Mouse (Mus musculus) kidney, adult 2 months (tissue): ENCODE results near the gene Sec24c. TPM values are rescaled to one million over a fixed set of nuclear protein-coding genes. Genes with fewer than 3 reads are reported as not detected.

Experiments
- DNase-seq: peaks from one replicate; pipeline ENCODE4 v3.0.0; 2021
- H3K27ac ChIP-seq: fragments of 200-500 bp; 2 replicates; pipeline ENCODE4 v1.5.1; 2012; ENCODE audit warnings: low read depth, low read length, control low read depth, inconsistent platforms; ENCODE audit not compliant: insufficient read depth
- H3K27me3 ChIP-seq: fragments of 200-500 bp; replicated peaks from 2 replicates; pipeline ENCODE4 v1.6.1; 2012; ENCODE audit warnings: mild to moderate bottlenecking, moderate library complexity, low read length, inconsistent platforms; ENCODE audit not compliant: control insufficient read depth, insufficient read depth
- H3K36me3 ChIP-seq: fragments of 200-500 bp; 2 replicates; pipeline ENCODE4 v1.6.1; 2012; ENCODE audit warnings: mild to moderate bottlenecking, moderate library complexity, low read length, inconsistent platforms; ENCODE audit not compliant: control insufficient read depth, insufficient read depth
- H3K4me1 ChIP-seq: fragments of 200-500 bp; 2 replicates; pipeline ENCODE4 v1.6.1; 2011; ENCODE audit warnings: low read length; ENCODE audit not compliant: control insufficient read depth, insufficient read depth
- H3K4me3 ChIP-seq: fragments of 200-500 bp; 2 replicates; pipeline ENCODE4 v1.5.1; 2011; ENCODE audit warnings: mild to moderate bottlenecking, low read depth, low read length, control low read depth; ENCODE audit not compliant: insufficient read depth
- CTCF ChIP-seq: fragments of 200-500 bp; conservative IDR thresholded peaks from 2 replicates; pipeline ENCODE4 v1.5.1; 2011; ENCODE audit warnings: low read depth, mild to moderate bottlenecking, control low read depth, low read length, moderate library complexity, mixed read lengths; ENCODE audit not compliant: insufficient read depth, insufficient read length
- POLR2A ChIP-seq: fragments of 200-500 bp; IDR thresholded peaks from one replicate; pipeline ENCODE4 v1.6.1; 2011; ENCODE audit warnings: low read depth, low read length, control low read depth
- WGBS: fragments of 180-500 bp; shearing (Covaris S2); methylation state at CpG from one replicate; pipeline ENCODE4 v1.1.7; 2018; 5-methylcytosine and 5-hydroxymethylcytosine counted together
- polyA plus RNA-seq: library from polyadenylated mRNA; depleted of rRNA; stranded (reverse); fragments of >200 nt; gene quantifications from 2 replicates; pipeline ENCODE4 v1.2.3, GENCODE M21; 2012; rRNA removed

The Sec24c gene
- polyA plus RNA-seq, 1 experiment: 133 TPM

GRCm38 (mm10) chr14:20735052-20735451, 60.9 kb downstream of the Sec24c start:
- no peak for DNase-seq
- no peak for TF ChIP-seq CTCF
- no peak for TF ChIP-seq POLR2A
- Histone ChIP-seq H3K27me3 (no peaks in the 10 kb centered on the region), H3K4me1 (peaks cover 3% of the 10 kb centered on the region; the same call in 1 of the 2 replicates), H3K36me3 (0 out of 2 replicates have a peak, but pooled peaks cover 2% of the 10 kb centered on the region), H3K27ac (no peak overlapping the region), H3K4me3 (no peak overlapping the region)
- 45% methylated on average over 2 of the region's 2 CpGs for WGBS

DNA sequence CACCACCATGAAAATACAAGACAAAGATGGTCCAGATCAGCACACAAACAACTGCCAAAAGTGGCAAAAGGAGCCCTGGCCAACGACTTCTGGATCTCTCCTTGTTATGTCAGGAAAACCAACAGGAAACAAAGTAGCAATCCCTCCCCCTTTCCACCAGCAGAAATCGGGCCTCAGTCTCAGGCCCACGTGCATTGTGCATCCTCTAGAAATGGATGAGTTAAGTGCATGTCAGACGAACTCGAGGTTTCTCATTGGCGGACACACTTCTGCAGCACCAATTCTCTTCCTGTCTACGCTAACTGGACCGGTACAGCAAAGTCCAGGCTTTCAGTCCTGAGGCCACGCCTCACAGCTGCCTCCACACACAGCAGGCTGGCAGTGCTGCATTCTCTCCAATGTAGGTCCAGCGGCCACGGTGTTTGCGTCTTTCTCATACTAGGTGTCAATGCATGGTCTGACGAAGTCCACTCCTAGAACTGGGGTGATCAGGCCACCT, 61.8 kb downstream of the Sec24c start:
- DNase-seq: no peak
- 74% methylated on average over 13 of the region's 13 CpGs for WGBS
- no peak overlapping the region for H3K27ac ChIP-seq

DNA sequence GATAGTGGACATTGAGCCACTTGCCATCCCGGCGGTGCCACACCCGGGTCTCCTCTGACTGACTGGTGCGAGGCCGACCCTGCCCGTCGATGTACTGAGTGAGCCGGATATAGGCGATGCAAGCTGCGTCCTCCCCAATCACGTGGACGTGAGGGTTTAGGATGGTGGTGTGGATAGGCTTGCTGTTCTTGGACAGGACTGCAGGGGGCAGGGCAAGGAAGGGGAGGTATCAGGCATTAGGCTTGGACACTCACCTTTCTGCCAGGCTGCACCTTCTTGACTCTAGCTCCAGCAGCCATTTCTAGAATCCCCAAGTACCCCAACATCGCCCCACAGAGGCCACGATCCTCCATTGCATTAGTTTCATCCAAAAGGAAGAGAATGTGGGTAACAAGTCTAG, 63.2 kb downstream of the Sec24c start:
- Histone ChIP-seq H3K4me1 (peaks cover 3% of the 10 kb centered on the region; the same call in 1 of the 2 replicates), H3K27ac (no peak overlapping the region), H3K4me3 (no peak overlapping the region), H3K36me3 (0 out of 2 replicates have a peak, but pooled peaks cover 2% of the 10 kb centered on the region), H3K27me3 (no peaks in the 10 kb centered on the region)
- TF ChIP-seq CTCF: peak; percentile 89
- no peak for TF ChIP-seq POLR2A
- WGBS: 21% methylated on average over 14 of the region's 14 CpGs
- DNase-seq: peak; percentile 75

More for the DNA sequence above, 61.8 kb downstream of the Sec24c start:
- no peak for TF ChIP-seq CTCF
- TF ChIP-seq POLR2A: no peak
- 0 out of 2 replicates have a peak, but pooled peaks cover 2% of the 10 kb centered on the region for H3K36me3 ChIP-seq
- peaks cover 3% of the 10 kb centered on the region; the same call in 1 of the 2 replicates for H3K4me1 ChIP-seq
- no peaks in the 10 kb centered on the region for H3K27me3 ChIP-seq
- no peak overlapping the region for H3K4me3 ChIP-seq

- TF ChIP-seq CTCF (no peak), POLR2A (no peak)
- 88% methylated on average over 8 of the region's 8 CpGs for WGBS
- H3K27ac ChIP-seq: no peak overlapping the region
- H3K4me1 ChIP-seq: no peaks in the 10 kb centered on the region
- peaks cover 2% of the 10 kb centered on the region; the same call in 1 of the 2 replicates for H3K36me3 ChIP-seq
- no peaks in the 10 kb centered on the region for H3K27me3 ChIP-seq
- DNase-seq: no peak
- H3K4me3 ChIP-seq: no peak overlapping the region
These were observed 64.4 kb downstream of the Sec24c start for GRCm38 (mm10) chr14:20738511-20738910.

- peaks cover 6% of the 10 kb centered on the region for H3K36me3 ChIP-seq
- DNase-seq: peak; percentile 31
- WGBS: 56% methylated on average over 9 of the region's 9 CpGs
These were observed 67.2 kb downstream of the Sec24c start for GRCm38 (mm10) chr14:20741301-20741700.

GRCm38 (mm10) chr14:20743614-20744013, 69.5 kb downstream of the Sec24c start:
- H3K36me3 ChIP-seq: peaks cover 6% of the 10 kb centered on the region

More at GRCm38 (mm10) chr14:20741301-20741700, 67.2 kb downstream of the Sec24c start:
- Histone ChIP-seq H3K4me1 (no peaks in the 10 kb centered on the region), H3K27me3 (no peaks in the 10 kb centered on the region), H3K27ac (no peak overlapping the region), H3K4me3 (no peak overlapping the region)
- no peak for TF ChIP-seq POLR2A
- no peak for TF ChIP-seq CTCF

More at GRCm38 (mm10) chr14:20743614-20744013, 69.5 kb downstream of the Sec24c start:
- H3K4me1 ChIP-seq: no peaks in the 10 kb centered on the region
- H3K27ac ChIP-seq: no peak overlapping the region
- DNase-seq: peak; percentile 54
- 53% methylated on average over 3 of the region's 3 CpGs for WGBS
- no peak overlapping the region for H3K4me3 ChIP-seq
- TF ChIP-seq POLR2A (no peak), CTCF (0 out of 2 replicates have a peak, but pooled peaks have one; percentile 12)
- no peaks in the 10 kb centered on the region for H3K27me3 ChIP-seq

Other genes starting within 250 kb of the Sec24c start
- gene Cfap70, start 222.1 kb upstream of the Sec24c start, polyA plus RNA-seq: 0.77 and 1.0 TPM in 2 replicates
- gene Anxa7, start 194.2 kb upstream of the Sec24c start, polyA plus RNA-seq: 84.0 and 92.2 TPM in 2 replicates
- gene Mss51, start 177.4 kb upstream of the Sec24c start, polyA plus RNA-seq: 0.19 and 0.45 TPM in 2 replicates
- 9.7 and 13.7 TPM in 2 replicates for gene Ppp3cb, start 127.7 kb upstream of the Sec24c start, polyA plus RNA-seq
- gene Usp54, start 33.2 kb upstream of the Sec24c start, polyA plus RNA-seq: 7.9 and 8.5 TPM in 2 replicates
- 0.26 and 8.9 TPM in 2 replicates for gene Myoz1, start 17.8 kb upstream of the Sec24c start, polyA plus RNA-seq
- 0.87 and 1.8 TPM in 2 replicates for gene Synpo2l, start 6.0 kb upstream of the Sec24c start, polyA plus RNA-seq
- gene Fut11, start 20.7 kb downstream of the Sec24c start, polyA plus RNA-seq: 7.9 and 11.2 TPM in 2 replicates
- gene Chchd1, start 28.7 kb downstream of the Sec24c start, polyA plus RNA-seq: 42.3 and 54.0 TPM in 2 replicates
- gene Zswim8, start 33.2 kb downstream of the Sec24c start, polyA plus RNA-seq: 136 and 167 TPM in 2 replicates
- gene Ndst2, start 60.3 kb downstream of the Sec24c start, polyA plus RNA-seq: 28.7 and 31.4 TPM in 2 replicates
- gene Camk2g, start 119.8 kb downstream of the Sec24c start, polyA plus RNA-seq: 15.4 and 16.0 TPM in 2 replicates
- 261 and 276 TPM in 2 replicates for gene Plau, start 162.4 kb downstream of the Sec24c start, polyA plus RNA-seq